Mouse (Mus musculus) erythroblast, embryonic 14.5 days (primary cell): Measurements from ENCODE around the gene Trrap.

Experiments used
- GATA1 ChIP-seq: IDR thresholded peaks from 2 replicates; pipeline ENCODE4 v1.6.1; 2012; ENCODE audit warnings: low read length, inconsistent platforms, mixed read lengths
- TAL1 ChIP-seq: IDR thresholded peaks from 3 replicates; pipeline ENCODE4 v1.6.1; 2012; ENCODE audit warnings: low read length, inconsistent platforms, mixed read lengths

GRCm38 (mm10) chr5:144727119-144727518, 40.4 kb upstream of the Trrap start:
- TF ChIP-seq TAL1 (no peak), GATA1 (no peak)
